Mouse (Mus musculus): ENCODE data around the gene Olfr703.

GRCm38 (mm10) chr7:106815775-106816174, 27.4 kb upstream of the Olfr703 start:
- TF ChIP-seq GATA1 (IDR thresholded peaks at IDR 0.05; ENCODE audit: borderline replicate concordance, low read length) (no peak), CTCF (IDR thresholded peaks at IDR 0.05; ENCODE audit: low read depth, low read length) (0 out of 2 replicates have a peak, but pooled peaks have one; percentile 27), GATA2 (IDR thresholded peaks at IDR 0.05; ENCODE audit: borderline replicate concordance, low read depth, low read length) (no peak), POLR2AphosphoS5 (IDR thresholded peaks at IDR 0.05; ENCODE audit: insufficient replicate concordance, low read depth, low read length) (no peak), TAL1 (conservative IDR thresholded peaks at IDR 0.05; ENCODE audit: low read depth, low read length) (no peak)
